Mouse (Mus musculus) heart, adult 18-20 months (tissue): Measurements from ENCODE around the gene Rtn4. TPM values are rescaled to one million over a fixed set of nuclear protein-coding genes. Genes with fewer than 3 reads are reported as not detected.
A peak's percentile ranks its signal among the peaks of the same experiment; 100 is the strongest.

Experiments used
- DNase-seq, 2 experiments: peaks; one replicate each; pipeline ENCODE4 v3.0.0; 2021 to 2022; ENCODE audit warnings: mixed read lengths in 1 of 2
- total RNA-seq, 2 experiments: library from RNA; stranded (reverse); gene quantifications; 2 replicates each; pipeline ENCODE4 v1.2.3; 2021

Rtn4 gene
- total RNA-seq, 2 experiments from 2014 or later, result 93.0 to 102 TPM

DNA sequence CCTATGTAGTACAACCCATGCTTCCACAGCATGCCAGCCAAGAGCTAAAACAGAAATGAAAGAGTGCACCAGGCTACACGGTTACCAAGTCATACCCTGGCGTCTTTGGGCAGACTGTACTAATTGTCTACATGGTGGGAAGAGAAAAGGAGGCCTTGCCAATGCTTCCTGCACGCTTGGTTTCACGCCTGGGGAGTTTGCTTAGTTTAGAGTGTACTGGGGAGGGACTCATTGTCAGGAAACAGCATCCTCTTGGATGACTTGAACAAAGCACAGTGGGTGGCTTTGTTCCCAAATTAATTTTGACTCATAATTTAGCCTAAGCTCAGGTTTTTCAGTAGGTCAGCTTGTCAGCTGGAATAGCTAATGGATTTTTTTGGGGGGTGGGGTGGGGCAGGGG lies 72.3 kb downstream of the Rtn4 start:
- no peak for DNase-seq

DNA sequence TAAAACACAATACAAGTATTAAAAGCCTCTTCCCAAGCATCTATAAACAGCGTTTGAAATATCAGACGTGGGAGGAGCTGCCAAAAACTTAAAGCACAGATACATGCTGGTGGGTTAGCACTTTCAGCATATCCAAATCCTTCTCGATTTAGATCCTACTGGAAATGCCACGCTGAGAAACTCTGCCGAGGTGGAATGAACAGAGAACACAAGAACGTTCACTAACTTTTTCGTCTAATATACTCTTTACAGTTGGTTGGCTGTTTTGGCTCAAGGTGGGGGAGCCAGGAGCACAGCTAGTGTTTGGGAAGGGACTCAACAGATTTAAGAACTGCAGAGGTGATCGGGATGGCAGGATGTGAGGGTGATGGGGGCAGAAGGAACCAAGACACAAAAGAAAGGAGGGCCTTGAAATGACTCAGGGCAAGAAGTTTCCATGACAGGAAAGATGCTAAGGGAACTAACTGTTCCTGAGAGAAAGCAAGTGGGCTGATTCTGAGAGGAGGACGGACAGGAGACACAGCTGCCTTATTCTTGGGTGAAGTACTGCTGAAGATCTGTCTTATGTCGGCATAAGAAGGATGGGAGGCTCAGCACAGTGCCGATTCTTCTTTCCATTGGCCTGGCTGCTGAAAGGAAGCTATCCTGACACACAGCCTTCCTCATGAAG lies 73.7 kb downstream of the Rtn4 start:
- no peak for DNase-seq

DNA sequence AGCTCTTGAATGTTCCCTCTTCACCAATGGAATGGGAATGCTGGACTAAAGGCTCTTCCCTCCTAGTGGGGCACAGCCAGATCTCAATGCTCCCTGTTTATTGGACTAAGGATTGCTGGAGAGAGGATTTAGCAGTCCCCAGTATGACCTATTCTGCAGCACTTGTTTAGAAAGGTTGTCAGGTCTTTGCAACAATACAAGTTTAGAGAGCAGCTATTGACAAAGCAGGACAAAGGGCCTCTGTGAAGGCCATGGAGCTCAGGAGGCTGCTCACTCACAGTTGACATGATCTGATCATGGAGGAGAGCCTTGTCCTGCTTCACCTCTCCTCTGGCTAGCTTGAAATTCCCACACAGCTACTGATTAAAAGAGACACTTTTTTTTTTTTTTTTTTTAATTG lies 75.8 kb downstream of the Rtn4 start:
- no peak for DNase-seq

DNA sequence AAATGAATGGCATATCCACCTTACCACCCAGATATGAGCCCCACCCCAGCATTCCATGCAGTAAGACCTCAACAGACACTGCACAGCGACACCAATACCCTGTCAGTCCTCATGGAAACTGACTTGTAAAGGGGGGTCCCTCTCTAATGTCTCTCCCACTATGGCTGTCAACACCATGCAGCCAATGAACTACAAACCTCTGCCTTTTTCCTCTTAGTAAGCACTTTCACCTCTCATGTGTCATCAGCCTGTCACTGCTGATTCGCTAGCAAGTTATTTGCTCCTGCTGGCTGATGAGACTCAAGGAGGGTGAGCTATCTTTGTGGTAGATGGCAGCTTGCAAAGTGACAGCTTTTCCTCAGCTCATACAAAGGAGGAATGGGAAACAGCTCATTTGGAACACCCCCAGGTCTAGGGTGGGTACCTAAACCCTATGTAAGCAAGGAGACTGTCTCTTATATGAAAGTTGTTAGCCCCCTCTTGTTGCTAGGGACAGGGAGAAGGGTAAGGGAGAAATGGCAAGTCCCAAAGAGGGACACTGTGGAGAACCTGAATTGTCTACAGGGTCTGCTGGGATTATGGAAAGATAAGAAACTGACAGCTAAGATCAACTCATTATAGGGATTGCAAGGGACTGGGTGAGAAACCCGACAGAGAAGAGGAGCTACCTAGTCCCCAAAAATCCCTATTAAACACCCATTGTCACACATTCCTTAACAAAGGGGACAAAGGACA lies 78.1 kb downstream of the Rtn4 start:
- DNase-seq, result no peak

DNA sequence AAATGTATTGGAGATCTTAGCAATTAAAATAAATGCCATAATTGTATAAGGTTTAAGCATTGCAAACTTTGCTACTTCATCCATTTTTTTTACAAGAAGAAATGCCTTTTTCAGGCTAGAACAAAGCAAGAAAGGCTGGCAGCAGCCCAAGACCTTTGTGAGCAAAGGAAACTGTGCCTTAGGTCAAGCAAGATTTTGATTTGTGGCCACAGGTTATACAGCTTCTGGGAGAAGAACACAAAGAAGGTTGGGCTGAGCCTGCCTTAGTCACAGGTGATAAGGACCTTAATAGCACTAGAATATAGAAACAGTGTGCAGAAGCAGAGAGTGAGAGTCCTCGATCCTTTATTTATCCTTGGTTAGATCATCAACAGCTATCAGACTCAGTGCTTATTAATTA lies 79.5 kb downstream of the Rtn4 start:
- no peak for DNase-seq

DNA sequence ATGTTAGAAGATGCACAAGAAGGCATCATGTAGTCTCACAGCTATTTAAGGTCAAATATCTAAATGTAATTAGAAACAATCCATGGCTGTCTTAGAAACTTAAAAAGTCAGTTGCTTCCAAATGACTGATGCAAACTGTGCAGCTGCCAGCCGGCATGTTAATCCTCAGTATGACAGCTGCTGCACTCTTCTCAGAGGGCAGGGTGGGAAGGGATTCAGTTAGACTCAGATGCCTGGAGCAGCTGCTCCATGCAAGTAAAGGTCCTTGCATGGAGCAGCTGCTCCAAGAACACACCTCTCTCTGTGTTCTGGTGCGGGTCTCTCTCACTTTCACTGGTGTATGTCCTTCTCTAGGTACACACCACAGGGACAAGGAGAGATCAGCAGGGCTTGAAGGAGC lies 81.5 kb downstream of the Rtn4 start:
- DNase-seq, result no peak

DNA sequence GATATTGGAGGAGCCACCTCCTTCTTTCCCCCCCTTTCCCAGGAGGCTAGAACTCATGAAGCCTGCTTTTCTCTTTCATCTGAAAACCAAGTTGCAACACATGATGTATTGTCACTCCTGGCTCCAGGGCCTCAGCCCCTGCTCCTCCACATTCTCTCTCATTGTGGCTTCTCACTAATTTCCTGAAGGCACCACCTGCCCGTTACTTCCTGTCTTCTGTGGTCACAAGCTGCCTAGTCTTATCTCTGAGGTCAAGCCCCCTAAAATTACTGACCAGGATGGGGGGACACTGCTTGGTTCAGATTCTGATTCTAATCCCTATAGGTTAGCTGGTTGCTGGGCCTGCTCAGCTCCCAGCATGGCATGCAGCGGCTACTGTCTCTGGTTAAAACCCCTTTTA lies 82.0 kb downstream of the Rtn4 start:
- no peak for DNase-seq

DNA sequence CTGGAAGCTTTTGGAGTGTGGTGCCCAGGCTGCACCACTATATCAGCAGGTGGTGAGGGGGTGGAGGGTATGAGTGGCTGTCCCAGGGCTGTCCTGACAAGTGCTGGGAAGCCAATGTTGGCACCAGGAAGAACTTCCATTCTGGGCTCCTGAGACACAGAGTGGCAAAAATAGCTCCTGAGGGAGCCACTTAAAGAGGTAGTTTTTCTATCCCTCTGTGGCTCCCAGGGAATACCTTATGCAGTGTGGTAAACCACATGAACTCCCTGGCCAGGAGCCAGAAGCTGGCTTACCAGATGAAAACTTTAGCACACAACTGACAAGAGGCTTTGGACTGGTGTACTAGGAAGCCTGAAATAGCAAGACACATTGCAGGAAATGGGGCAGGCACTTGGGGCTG lies 85.2 kb downstream of the Rtn4 start:
- DNase-seq, result peak; percentile 82 to 87

DNA sequence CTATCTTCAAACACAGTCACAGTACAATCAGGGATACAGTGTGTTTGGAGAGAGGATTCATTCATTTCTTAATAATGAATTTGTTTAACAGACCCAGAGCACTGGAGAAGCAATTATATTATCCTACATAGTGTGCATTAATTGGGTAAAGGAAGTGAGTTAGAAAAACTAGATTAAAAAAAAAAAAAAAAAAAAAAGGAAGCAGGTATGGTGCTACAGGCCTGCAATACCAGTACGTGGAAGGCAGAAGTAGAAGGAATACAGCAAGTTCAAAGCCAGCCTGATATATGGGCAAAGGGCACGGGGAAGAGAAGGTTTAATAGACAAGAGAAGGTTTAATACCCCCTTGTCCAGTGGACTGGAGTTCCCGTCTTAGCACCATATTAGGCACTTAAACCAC lies 86.2 kb downstream of the Rtn4 start:
- DNase-seq, result no peak

DNA sequence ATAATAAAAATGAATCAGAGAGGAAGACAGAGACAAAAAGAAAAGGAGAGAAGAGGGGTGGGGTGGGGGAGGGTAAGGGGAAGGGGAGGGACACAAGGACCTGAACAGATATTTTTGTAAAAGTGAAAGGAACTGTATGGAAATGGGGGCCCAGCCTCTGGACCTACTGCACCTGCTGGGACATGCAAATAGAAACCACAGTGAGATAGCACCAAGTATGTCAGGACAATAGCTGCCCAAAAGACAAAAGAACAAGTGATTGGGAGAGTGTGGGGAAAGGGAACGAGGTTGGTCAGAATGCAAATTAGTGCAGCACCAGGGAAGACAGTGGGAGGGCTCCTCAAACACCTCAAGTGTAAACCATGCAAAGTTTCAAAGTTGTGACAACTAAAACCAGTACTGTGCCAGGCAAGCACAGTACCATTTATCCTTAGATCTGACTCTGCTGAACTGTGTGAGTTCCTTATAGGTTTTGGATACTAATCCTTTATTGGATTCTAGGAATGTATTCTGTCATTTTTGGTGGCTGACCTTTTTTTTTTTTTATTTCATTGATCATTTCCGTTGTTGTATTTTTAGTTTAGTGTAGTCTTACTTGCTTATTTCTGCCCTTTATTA lies 86.8 kb downstream of the Rtn4 start:
- DNase-seq, result no peak

DNA sequence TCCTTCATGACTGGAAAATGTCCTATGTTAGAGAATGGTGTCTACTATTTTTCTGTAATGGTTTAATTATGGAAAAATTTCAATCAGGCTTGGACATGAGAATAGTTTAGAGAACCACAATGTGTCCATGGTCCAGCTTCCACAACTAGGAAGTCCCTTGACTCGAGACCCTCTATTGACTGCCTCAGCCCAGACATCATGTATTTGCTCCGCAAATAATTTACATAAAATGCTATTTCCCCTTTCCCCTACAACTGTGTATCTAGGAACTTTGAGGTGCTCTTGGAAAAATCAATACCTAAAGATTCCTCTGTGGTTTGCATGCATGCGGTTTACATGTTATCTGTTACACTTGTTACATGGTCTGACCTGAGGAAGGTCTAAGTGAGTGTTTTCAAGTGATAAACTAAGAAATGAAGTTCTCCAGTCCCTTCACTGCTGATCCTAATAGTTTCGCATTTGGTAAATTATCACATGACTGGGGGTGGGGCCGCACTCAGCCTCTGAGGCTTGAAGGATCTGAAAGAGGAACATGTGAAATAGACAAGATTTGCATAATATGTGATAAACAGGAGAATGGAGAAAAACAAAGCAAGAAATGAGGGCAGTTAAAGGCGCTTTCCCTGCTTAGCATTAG lies 94.0 kb downstream of the Rtn4 start:
- peak; percentile 25 to 52 for DNase-seq

DNA sequence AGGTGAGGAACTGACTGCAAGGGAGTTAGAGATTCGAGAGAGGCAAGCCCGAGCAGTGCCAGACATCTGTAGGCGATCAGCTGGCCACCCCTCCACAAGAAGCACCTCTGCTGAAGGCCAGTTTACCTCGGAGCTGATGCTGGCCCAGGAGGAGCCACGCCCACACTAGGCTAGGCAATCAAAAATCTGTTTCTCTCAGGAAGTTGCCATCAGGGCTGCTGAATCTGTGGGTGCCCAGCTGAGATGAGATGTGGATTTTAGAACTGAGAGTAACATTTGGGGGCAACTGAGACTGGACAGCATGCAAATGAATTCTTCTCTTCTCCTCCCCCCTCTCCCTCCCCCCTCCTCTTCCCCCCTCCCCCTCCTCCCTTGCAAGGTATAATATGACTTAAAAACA lies 94.7 kb downstream of the Rtn4 start:
- DNase-seq, result no peak

DNA sequence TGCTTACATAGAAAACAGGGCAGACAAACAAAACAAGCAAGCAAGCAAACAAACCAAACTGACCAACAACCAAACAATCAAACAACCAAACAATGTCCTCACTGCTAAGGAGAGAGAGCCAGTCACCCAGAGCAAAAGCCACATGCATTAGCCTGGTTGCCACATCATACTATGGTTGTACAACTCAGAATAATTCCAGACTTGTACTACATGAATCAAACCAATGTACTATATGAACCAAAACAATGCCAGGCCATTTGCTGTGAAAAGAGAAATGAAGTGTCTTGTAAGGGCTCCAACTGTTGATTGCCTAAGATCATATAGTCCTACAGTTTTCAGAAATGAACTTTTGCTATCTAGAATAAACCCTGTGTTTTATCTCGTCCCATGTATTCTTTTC lies 95.8 kb downstream of the Rtn4 start:
- no peak for DNase-seq

DNA sequence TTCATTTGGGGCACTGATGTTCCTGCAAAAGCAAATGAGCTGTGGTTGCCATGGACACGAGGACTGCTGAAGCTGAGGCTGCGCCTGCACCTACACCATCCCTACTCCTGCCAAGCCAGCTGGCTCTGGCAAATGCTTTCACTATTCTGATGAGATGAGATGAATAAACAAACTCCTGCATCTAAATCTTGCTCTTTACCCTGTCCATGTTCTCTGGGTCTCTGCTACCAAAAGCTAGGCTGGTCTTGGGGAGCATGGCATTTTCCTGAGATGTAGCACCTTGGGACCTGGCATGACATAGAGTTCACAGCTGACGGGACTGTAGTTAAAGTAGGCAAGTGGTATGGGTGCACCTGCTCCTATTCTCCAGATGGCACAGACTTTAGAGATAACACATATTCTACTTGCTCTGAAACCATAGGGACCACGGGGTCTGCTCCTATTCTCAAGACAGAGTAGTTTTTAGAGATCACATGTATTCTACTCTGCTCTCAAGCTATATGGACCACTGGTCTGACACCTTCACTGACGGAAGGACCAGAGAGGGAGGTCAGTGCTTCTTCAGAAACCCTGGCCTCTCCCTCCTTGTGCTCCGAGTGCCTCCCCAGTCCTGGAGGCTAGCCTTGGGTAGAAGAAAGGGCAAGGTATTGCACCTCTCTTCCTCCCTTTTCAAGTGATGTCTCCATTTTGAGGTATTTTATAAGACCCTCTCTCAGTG lies 96.3 kb downstream of the Rtn4 start:
- DNase-seq, result no peak

DNA sequence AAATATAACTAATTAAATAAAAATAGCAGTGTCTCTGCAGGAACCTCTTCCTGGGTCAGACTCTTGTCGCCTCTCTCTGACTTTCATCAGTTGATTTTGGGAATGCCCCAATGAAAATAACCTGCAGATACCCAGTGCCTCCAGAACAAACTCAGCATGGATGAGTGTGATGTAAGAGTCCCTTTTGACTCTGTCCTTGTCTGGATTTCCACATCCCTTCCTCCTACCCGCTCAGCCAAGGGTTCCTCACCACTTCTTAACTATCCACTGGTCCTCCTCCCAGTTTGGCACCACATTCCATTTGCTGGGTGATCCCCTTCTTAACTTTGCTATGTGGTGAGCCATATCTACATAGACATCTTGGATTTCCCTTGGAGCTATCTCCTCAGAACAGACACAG lies 98.0 kb downstream of the Rtn4 start:
- DNase-seq, result no peak

Other genes with a start within 250 kb of the Rtn4 start
- gene Prorsd1, start 177.9 kb upstream of the Rtn4 start, total RNA-seq, result 10 to 100 TPM; 22.8 to 26.5 TPM
- 10 to 100 TPM; 59.2 to 63.6 TPM for gene Mtif2, start 166.5 kb upstream of the Rtn4 start, total RNA-seq
- not detected for gene Clhc1, start 145.0 kb upstream of the Rtn4 start, total RNA-seq
- gene Rps27a, start 144.8 kb upstream of the Rtn4 start, total RNA-seq, result 100 to 1,000 TPM; 497 to 519 TPM
- gene 4931440F15Rik, start 132.7 kb downstream of the Rtn4 start, total RNA-seq, result 1 to 10 TPM; 1.5 to 1.9 TPM